ENCODE assay signal across 8 mouse cellular contexts in genomic region chr5:72580088-72580969, GRCm38 (mm10). TPM values are rescaled to one million over a fixed set of nuclear protein-coding genes. Genes with fewer than 3 reads are reported as not detected.
DNase-seq lines count a peak whose midpoint lies in the region; ATAC-seq and TF ChIP-seq lines count a peak whose summit lies in the region.
"Not testable (repeated sequence)": the region's sequence is repeated elsewhere in the genome, so short reads cannot be mapped to it uniquely, and the experiment has no call there.
"Had no signal": no experiment of that assay in that cellular context is flagged by ENCODE, and none has a peak within 500 bp of the region (broad histone marks: within the 10 kb centered on the region; RNA-seq: fewer than 3 reads in every experiment).

No protein-coding gene starts in this region.

- not testable (repeated sequence) for H3K27ac ChIP-seq in embryonic facial prominence, embryonic 14.5 days (replicated peaks; ENCODE audit: low read depth, low read length); heart, embryonic 15.5 days; kidney, adult 2 months (ENCODE audit: insufficient read depth, low read depth, low read length); liver, embryonic 13.5 days; midbrain, embryonic 16.5 days (ENCODE audit: low read length); stomach, embryonic 14.5 days (ENCODE audit: low read length)

- peak overlapping the region; percentile 72 for H3K4me2 ChIP-seq in embryonic facial prominence, embryonic 14.5 days (ENCODE audit: low read depth, low read length)
- H3K4me2 ChIP-seq in heart, embryonic 15.5 days = peak overlapping the region; percentile 89
- H3K4me2 ChIP-seq in liver, embryonic 13.5 days = peak overlapping the region; percentile 54
- H3K4me2 ChIP-seq in midbrain, embryonic 16.5 days (ENCODE audit: low read length) = peak overlapping the region; percentile 63
- H3K4me2 ChIP-seq in stomach, embryonic 14.5 days (replicated peaks; ENCODE audit: low read depth, low read length) = peak overlapping the region; percentile 71

- peak; percentile 8 for DNase-seq in adrenal gland, postnatal 25 days
- not testable (repeated sequence) for DNase-seq in embryonic facial prominence, embryonic 14.5 days (ENCODE audit: low spot score); kidney, adult 2 months; liver, embryonic 13.5 days

- H3K4me3 ChIP-seq in embryonic facial prominence, embryonic 14.5 days (ENCODE audit: low read depth, low read length) = peak overlapping the region; percentile 43
- H3K4me3 ChIP-seq in heart, embryonic 15.5 days = peak overlapping the region; percentile 53
- peak overlapping the region; percentile 15; the same call in 1 of the 2 replicates for H3K4me3 ChIP-seq in kidney, adult 2 months (ENCODE audit: insufficient read depth, low read depth, low read length)
- H3K4me3 ChIP-seq in liver, embryonic 13.5 days (replicated peaks) = peak overlapping the region; percentile 41
- peak overlapping the region; percentile 43 for H3K4me3 ChIP-seq in midbrain, embryonic 16.5 days (ENCODE audit: low read depth, low read length)
- peak overlapping the region; percentile 36 for H3K4me3 ChIP-seq in stomach, embryonic 14.5 days (ENCODE audit: low read depth, low read length)

- not testable (repeated sequence) for H3K4me1 ChIP-seq in embryonic facial prominence, embryonic 14.5 days (ENCODE audit: control insufficient read depth, insufficient read depth, low read length); heart, embryonic 15.5 days (replicated peaks); kidney, adult 2 months (ENCODE audit: control insufficient read depth, insufficient read depth, low read length); liver, embryonic 13.5 days (replicated peaks); midbrain, embryonic 16.5 days (ENCODE audit: control insufficient read depth, insufficient read depth, low read length); stomach, embryonic 14.5 days (ENCODE audit: control insufficient read depth, insufficient read depth, low read length)

- not testable (repeated sequence) for TF ChIP-seq POLR2A in kidney, adult 2 months (IDR thresholded peaks at IDR 0.05; ENCODE audit: low read depth, low read length)

- not testable (repeated sequence) for TF ChIP-seq CTCF in kidney, adult 2 months (conservative IDR thresholded peaks at IDR 0.05; ENCODE audit: insufficient read depth, insufficient read length, low read depth, low read length)

- peak; percentile 74 for ATAC-seq in embryonic facial prominence, embryonic 14.5 days (ENCODE audit: low read depth)
- not testable (repeated sequence) for ATAC-seq in heart, embryonic 15.5 days (replicated peaks; ENCODE audit: insufficient number of reproducible peaks, insufficient read depth, low FRiP score, low read depth); liver, embryonic 13.5 days (ENCODE audit: low read depth)
- peak; percentile 83 for ATAC-seq in midbrain, embryonic 16.5 days
- ATAC-seq in stomach, embryonic 14.5 days (ENCODE audit: insufficient number of reproducible peaks, insufficient read depth, low FRiP score, low read depth) = peak; percentile 42; the same call in 1 of the 2 replicates

- peak overlapping the region; percentile 52 for H3K9ac ChIP-seq in embryonic facial prominence, embryonic 14.5 days (ENCODE audit: low read depth, low read length)
- peak overlapping the region; percentile 48 for H3K9ac ChIP-seq in heart, embryonic 15.5 days
- not testable (repeated sequence) for H3K9ac ChIP-seq in liver, embryonic 13.5 days
- peak overlapping the region; percentile 57; the same call in 1 of the 2 replicates for H3K9ac ChIP-seq in midbrain, embryonic 16.5 days (ENCODE audit: low read depth, low read length)
- H3K9ac ChIP-seq in stomach, embryonic 14.5 days (replicated peaks; ENCODE audit: low read depth, low read length) = 0 out of 2 replicates have a peak overlapping the region, but pooled peaks have one; percentile 22

- H3K27me3 ChIP-seq in embryonic facial prominence, embryonic 14.5 days (replicated peaks; ENCODE audit: control insufficient read depth, insufficient read depth, low read length); kidney, adult 2 months (replicated peaks; ENCODE audit: control insufficient read depth, insufficient read depth, low read length); midbrain, embryonic 16.5 days (ENCODE audit: control insufficient read depth, insufficient read depth, low read depth, low read length); stomach, embryonic 14.5 days (ENCODE audit: control insufficient read depth, insufficient read depth, low read length): not testable (repeated sequence)
- peaks cover 28% of the 10 kb centered on the region for H3K27me3 ChIP-seq in heart, embryonic 15.5 days
- peaks cover 44% of the 10 kb centered on the region for H3K27me3 ChIP-seq in liver, embryonic 13.5 days

- H3K9me3 ChIP-seq in embryonic facial prominence, embryonic 14.5 days (ENCODE audit: control insufficient read depth, low read length); heart, embryonic 15.5 days (replicated peaks); liver, embryonic 13.5 days (replicated peaks); midbrain, embryonic 16.5 days (replicated peaks; ENCODE audit: control insufficient read depth, low read length, poor library complexity, severe bottlenecking); stomach, embryonic 14.5 days (ENCODE audit: control insufficient read depth, low read depth, low read length): not testable (repeated sequence)

- 2% methylated on average over 41 of the region's 73 CpGs for WGBS in embryonic facial prominence, embryonic 14.5 days
- 4% methylated on average over 63 of the region's 73 CpGs for WGBS in heart, embryonic 15.5 days
- WGBS in kidney, adult 2 months = 4% methylated on average over 51 of the region's 73 CpGs
- WGBS in liver, embryonic 13.5 days (ENCODE audit: insufficient replicate concordance) = 6% methylated on average over 61 of the region's 73 CpGs
- WGBS in midbrain, embryonic 16.5 days = 5% methylated on average over 40 of the region's 73 CpGs
- 5% methylated on average over 57 of the region's 73 CpGs for WGBS in stomach, embryonic 14.5 days

- H3K36me3 ChIP-seq in embryonic facial prominence, embryonic 14.5 days (ENCODE audit: control insufficient read depth, insufficient read depth, low read length); heart, embryonic 15.5 days; kidney, adult 2 months (ENCODE audit: control insufficient read depth, insufficient read depth, low read length); liver, embryonic 13.5 days; midbrain, embryonic 16.5 days (ENCODE audit: control insufficient read depth, insufficient read depth, low read length); stomach, embryonic 14.5 days (ENCODE audit: control insufficient read depth, insufficient read depth, low read length): not testable (repeated sequence)

RNA-seq across cellular contexts. Expression of gene Zar1, which starts 0.7 kb away (rescaled TPM):
- total RNA-seq in adrenal gland, postnatal 25 days (2021) = not detected in 2 replicates
- polyA plus RNA-seq in embryonic facial prominence, embryonic 14.5 days (2014; fragmentation: Nextera tagmentation; extraction: Ambion mirVana) = 0.74 and 1.1 TPM in 2 replicates
- polyA plus RNA-seq in heart, embryonic 15.5 days (2015; fragmentation: Nextera tagmentation; extraction: Ambion mirVana) = 0.09 and 0.14 TPM in 2 replicates
- 0.14 and 0.15 TPM in 2 replicates for polyA plus RNA-seq in kidney, adult 2 months (2012; rRNA removed)
- polyA plus RNA-seq in liver, embryonic 13.5 days (2015; fragmentation: Nextera tagmentation; extraction: Ambion mirVana) = 0.07 TPM in 1 of 2 replicates, not detected in the other
- 3.0 and 4.9 TPM in 2 replicates for polyA plus RNA-seq in midbrain, embryonic 16.5 days (2015; fragmentation: Nextera tagmentation; extraction: Ambion mirVana)
- polyA plus RNA-seq in stomach, embryonic 14.5 days (2014; fragmentation: Nextera tagmentation; extraction: Ambion mirVana) = 0.25 TPM in 1 of 2 replicates, not detected in the other
- total RNA-seq: gastrocnemius, adult 8-10 months had no signal

RNA-seq across cellular contexts. Expression of gene Gm5868, which starts 7.0 kb away (rescaled TPM):
- 1.7 and 2.1 TPM in 2 replicates for total RNA-seq in adrenal gland, postnatal 25 days (2021)
- polyA plus RNA-seq in embryonic facial prominence, embryonic 14.5 days (2014; fragmentation: Nextera tagmentation; extraction: Ambion mirVana) = 0.56 and 0.81 TPM in 2 replicates
- polyA plus RNA-seq in heart, embryonic 15.5 days (2015; fragmentation: Nextera tagmentation; extraction: Ambion mirVana) = 0.10 and 0.15 TPM in 2 replicates
- 0.13 and 0.33 TPM in 2 replicates for polyA plus RNA-seq in kidney, adult 2 months (2012; rRNA removed)
- not detected in 2 replicates for polyA plus RNA-seq in liver, embryonic 13.5 days (2015; fragmentation: Nextera tagmentation; extraction: Ambion mirVana)
- 5.2 and 10.3 TPM in 2 replicates for polyA plus RNA-seq in midbrain, embryonic 16.5 days (2015; fragmentation: Nextera tagmentation; extraction: Ambion mirVana)
- 0.21 and 0.29 TPM in 2 replicates for polyA plus RNA-seq in stomach, embryonic 14.5 days (2014; fragmentation: Nextera tagmentation; extraction: Ambion mirVana)
- total RNA-seq: gastrocnemius, adult 8-10 months had no signal

RNA-seq across cellular contexts. Expression of gene Nfxl1, which starts 20.8 kb away (rescaled TPM):
- total RNA-seq in adrenal gland, postnatal 25 days (2021) = 15.1 and 21.6 TPM in 2 replicates
- polyA plus RNA-seq in embryonic facial prominence, embryonic 14.5 days (2014; fragmentation: Nextera tagmentation; extraction: Ambion mirVana) = 20.9 and 26.2 TPM in 2 replicates
- 8.3 and 9.7 TPM in 2 replicates for polyA plus RNA-seq in heart, embryonic 15.5 days (2015; fragmentation: Nextera tagmentation; extraction: Ambion mirVana)
- polyA plus RNA-seq in kidney, adult 2 months (2012; rRNA removed) = 4.0 and 4.6 TPM in 2 replicates
- 5.9 and 6.2 TPM in 2 replicates for polyA plus RNA-seq in liver, embryonic 13.5 days (2015; fragmentation: Nextera tagmentation; extraction: Ambion mirVana)
- polyA plus RNA-seq in midbrain, embryonic 16.5 days (2015; fragmentation: Nextera tagmentation; extraction: Ambion mirVana) = 11.2 and 13.8 TPM in 2 replicates
- 22.5 and 24.2 TPM in 2 replicates for polyA plus RNA-seq in stomach, embryonic 14.5 days (2014; fragmentation: Nextera tagmentation; extraction: Ambion mirVana)
